Mouse (Mus musculus) gastrocnemius, adult 8-10 months (tissue): ENCODE measurements around the gene Xlr3b. TPM values are rescaled to one million over a fixed set of nuclear protein-coding genes. Genes with fewer than 3 reads are reported as not detected.
A peak's percentile ranks its signal among the peaks of the same experiment; 100 is the strongest.
"Not testable (repeated sequence)": the region's sequence is repeated elsewhere in the genome, so short reads cannot be mapped to it uniquely, and the experiment has no call there.

ENCODE experiments used
- DNase-seq, 2 experiments: peaks; one replicate each; pipeline ENCODE4 v3.0.0; 2022; ENCODE audit warnings: low spot score in 2 of 2
- total RNA-seq, 4 experiments: library from RNA; stranded (reverse); gene quantifications; 2 replicates each; pipeline ENCODE4 v1.2.4; 2022

Gene Xlr3b
- 1 to 10 TPM in 2 of 4 experiments, under 1 TPM in 1, not detected in 1; 0.41 to 5.5 (median 4.3) TPM for total RNA-seq

DNA sequence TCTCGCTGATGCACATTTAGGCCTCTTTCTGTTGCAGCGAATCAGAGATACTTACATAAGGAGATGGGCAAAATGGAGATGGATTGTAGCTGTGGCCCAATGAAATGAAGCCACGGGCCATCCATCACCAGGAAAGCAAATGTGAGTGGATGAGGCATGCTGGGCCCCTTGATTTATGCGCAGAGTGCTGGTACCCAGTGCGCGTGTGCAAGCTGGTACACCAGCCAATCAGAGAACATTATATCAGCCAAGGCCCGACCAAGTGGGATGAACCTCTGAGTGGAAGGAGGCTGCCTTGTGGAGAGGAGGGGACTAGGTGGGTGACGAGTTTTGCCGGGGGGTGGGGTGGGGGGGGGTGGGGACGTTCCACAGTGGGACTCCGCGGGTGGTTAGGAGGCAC is at the start of gene Xlr3b:
Gene Xlr3b (plus strand): TSS at position 274 of the 400 bp plus-strand sequence.
- not testable (repeated sequence) for DNase-seq

GRCm38 (mm10) chrX:73143218-73143618 is 48.8 kb upstream of the Xlr3b start:
- not testable (repeated sequence) for DNase-seq

DNA sequence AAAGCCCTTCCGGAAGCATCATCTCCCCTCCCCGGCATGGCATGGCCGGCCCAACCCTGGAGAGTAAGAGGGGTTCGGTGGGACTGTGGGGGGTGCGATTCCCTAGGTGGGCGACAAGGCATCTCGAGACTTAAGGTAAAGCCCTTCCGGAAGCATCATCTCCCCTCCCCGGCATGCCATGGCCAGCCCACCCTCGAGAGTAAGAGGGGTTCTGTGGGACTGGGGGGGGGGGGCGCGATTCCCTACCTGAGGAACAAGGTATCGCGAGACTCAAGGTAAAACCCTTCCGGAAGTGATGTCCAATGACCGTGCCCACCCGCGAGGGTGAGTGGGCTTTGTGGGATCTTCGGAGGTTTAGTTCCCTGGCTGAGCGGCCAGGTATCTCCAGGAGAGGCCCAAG is 43.5 kb upstream of the Xlr3b start, which contains the start of gene Xlr5b:
Gene Xlr5b (plus strand): TSS at position 301 of the 400 bp plus-strand sequence.
- not testable (repeated sequence) for DNase-seq

GRCm38 (mm10) chrX:73149350-73149749 is 42.7 kb upstream of the Xlr3b start, which contains the start of gene DXBay18:
TSS of gene DXBay18 (minus strand) at chrX:73149450.
- DNase-seq: not testable (repeated sequence)

- not testable (repeated sequence) for DNase-seq
Measured at GRCm38 (mm10) chrX:73176889-73177288, 15.1 kb upstream of the Xlr3b start, which contains the start of gene Spin2d. TSS of gene Spin2d (minus strand) at chrX:73176989.

DNA sequence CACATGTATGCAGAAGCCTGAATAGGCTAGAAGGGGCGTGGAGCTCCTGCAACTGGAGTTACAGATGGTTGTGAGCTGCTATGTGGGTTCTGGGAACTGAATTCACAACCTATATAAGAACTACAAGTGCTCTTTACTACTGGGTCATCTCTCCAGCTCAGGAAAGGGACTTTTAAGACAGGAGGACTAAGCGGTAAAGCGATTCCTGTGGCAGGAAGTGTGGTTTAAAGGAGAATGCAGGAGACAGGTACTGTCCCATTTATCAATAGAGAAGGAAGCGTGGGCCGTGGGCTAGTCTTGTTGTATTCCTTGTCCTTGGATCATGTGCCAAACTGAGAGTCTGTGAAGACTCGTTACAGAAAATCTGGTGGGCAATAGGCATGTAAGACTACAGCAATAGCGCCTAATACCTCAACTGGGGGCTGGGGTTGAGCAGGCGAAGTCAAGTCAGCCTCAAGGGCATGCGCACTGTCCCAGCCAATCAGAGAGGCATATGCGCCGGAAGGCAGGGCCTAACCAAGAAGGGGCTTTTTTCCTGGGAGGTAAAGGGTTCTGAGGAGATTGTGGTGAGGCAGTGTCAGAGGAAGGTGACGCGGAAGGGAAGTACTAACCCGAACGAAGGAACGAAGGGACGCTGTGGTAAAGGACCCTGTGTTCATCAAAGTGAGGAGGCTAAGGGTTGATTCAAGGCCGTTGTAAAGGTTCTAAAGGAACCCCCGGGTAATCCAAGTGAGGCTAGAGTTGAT is 22.0 kb downstream of the Xlr3b start, which contains the start of gene Xlr4b:
Gene Xlr4b (plus strand): TSS at position 515 of the 746 bp plus-strand sequence.
- not testable (repeated sequence) for DNase-seq

DNA sequence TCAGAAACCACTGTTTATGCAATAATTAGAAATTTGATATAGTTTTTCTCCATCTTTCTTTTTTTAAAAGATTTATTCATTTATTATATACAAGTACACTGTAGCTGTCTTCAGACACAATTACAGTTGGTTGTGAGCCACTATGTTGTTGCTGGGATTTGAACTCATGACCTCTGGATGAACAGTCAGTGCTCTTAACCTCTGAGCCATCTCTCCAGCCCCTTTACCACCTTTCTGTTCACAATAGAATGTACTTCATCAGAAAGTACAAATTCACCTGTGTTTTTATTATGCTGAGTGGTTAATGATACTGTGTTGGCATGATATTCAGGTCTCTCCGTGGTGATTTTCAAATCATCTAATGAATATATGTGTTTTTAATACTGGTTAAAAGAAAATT is 33.4 kb downstream of the Xlr3b start:
- DNase-seq: no peak

DNA sequence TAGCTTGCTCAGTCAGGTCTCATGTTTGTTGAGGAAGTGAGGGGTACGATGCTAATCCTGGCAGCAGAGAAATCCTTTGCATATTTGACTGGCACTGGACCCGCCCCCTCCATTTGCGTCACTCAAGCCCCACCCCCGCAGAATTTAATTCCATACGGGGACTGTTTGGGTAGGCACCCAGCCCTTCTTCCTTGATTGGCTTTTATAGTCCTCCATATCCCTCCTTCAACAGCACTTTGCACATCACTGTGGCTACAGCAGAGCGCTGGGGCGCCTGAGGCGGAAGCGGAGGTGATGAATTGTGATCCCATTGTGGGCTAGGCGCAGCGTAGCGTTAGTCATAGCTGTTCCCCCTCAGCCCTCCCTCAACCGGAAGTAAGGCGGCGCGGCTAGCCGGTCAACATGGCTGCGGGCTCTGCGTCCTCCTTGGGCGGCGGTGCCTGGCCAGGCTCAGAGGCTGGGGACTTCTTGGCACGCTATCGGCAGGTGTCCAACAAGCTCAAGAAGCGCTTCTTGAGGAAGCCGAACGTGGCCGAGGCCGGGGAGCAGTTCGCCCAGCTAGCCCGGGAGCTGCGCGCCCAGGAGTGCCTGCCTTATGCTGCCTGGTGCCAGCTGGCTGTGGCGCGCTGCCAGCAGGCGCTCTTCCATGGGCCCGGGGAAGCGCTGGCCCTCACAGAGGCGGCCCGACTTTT is 36.1 kb downstream of the Xlr3b start, which contains the start of gene F8a:
Gene F8a (plus strand): TSS at position 378 of the 692 bp plus-strand sequence.
- DNase-seq: peak; percentile 50 to 56

GRCm38 (mm10) chrX:73228606-73229214 is 36.7 kb downstream of the Xlr3b start:
- peak; percentile 11 to 54 for DNase-seq

- no peak for DNase-seq
Measured at GRCm38 (mm10) chrX:73229288-73229687, 37.3 kb downstream of the Xlr3b start.

DNA sequence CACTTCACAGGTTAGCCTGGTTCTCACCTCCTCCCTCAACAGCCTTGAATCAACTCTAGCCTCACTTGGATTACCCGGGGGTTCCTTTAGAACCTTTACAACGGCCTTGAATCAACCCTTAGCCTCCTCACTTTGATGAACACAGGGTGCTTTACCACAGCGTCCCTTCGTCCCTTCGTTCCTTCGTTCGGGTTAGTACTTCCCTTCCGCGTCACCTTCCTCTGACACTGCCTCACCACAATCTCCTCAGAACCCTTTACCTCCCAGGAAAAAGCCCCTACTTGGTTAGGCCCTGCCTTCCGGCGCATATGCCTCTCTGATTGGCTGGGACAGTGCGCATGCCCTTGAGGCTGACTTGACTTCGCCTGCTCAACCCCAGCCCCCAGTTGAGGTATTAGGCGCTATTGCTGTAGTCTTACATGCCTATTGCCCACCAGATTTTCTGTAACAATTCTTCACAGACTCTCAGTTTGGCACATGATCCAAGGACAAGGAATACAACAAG is 50.9 kb downstream of the Xlr3b start, which contains the start of gene Xlr4c:
Gene Xlr4c (minus strand): TSS at position 310 of the 505 bp plus-strand sequence.
- not testable (repeated sequence) for DNase-seq

Other genes with a start within 250 kb of the Xlr3b start
- under 1 TPM; 0.12 to 0.64 (median 0.58) TPM for gene Zfp185, start 204.9 kb upstream of the Xlr3b start, total RNA-seq
- gene Pnma5, start 155.1 kb upstream of the Xlr3b start, total RNA-seq: under 1 TPM in 1 of 4 experiments, not detected in 3; 0.21 TPM
- not detected for gene Pnma3, start 127.4 kb upstream of the Xlr3b start, total RNA-seq
- under 1 TPM in 1 of 4 experiments, not detected in 3; 0.58 TPM for gene Xlr4a, start 109.7 kb upstream of the Xlr3b start, total RNA-seq
- 1 to 10 TPM in 3 of 4 experiments, not detected in 1; 1.1 to 2.1 (median 1.4) TPM for gene Xlr3a, start 95.1 kb upstream of the Xlr3b start, total RNA-seq
- gene Gm14685, start 75.2 kb upstream of the Xlr3b start, total RNA-seq: not detected
- not detected for gene Xlr5b, start 43.4 kb upstream of the Xlr3b start, total RNA-seq
- gene DXBay18, start 42.8 kb upstream of the Xlr3b start, total RNA-seq: not detected
- gene Spin2d, start 15.2 kb upstream of the Xlr3b start, total RNA-seq: not detected
- under 1 TPM in 2 of 4 experiments, not detected in 2; 0.41 to 0.43 TPM for gene Xlr4b, start 22.1 kb downstream of the Xlr3b start, total RNA-seq
- gene F8a, start 36.1 kb downstream of the Xlr3b start, total RNA-seq: 1 to 10 TPM; 5.1 to 7.8 (median 6.6) TPM
- not detected for gene Xlr4c, start 50.9 kb downstream of the Xlr3b start, total RNA-seq
- gene Xlr3c, start 73.2 kb downstream of the Xlr3b start, total RNA-seq: not detected
- gene Xlr5a, start 100.8 kb downstream of the Xlr3b start, total RNA-seq: not detected
- not detected for gene Xlr5c, start 100.8 kb downstream of the Xlr3b start, total RNA-seq
- not detected for gene Gm45015, start 144.6 kb downstream of the Xlr3b start, total RNA-seq
- gene Zfp275, start 150.4 kb downstream of the Xlr3b start, total RNA-seq: 1 to 10 TPM; 4.5 to 5.0 (median 4.6) TPM
- not detected for gene Gm18336, start 206.5 kb downstream of the Xlr3b start, total RNA-seq
- gene Zfp92, start 218.9 kb downstream of the Xlr3b start, total RNA-seq: not detected
- gene Trex2, start 243.1 kb downstream of the Xlr3b start, total RNA-seq: not detected